Mouse (Mus musculus) neural tube, embryonic 14.5 days (tissue): ENCODE data around the gene Limd1. TPM values are rescaled to one million over a fixed set of nuclear protein-coding genes. Genes with fewer than 3 reads are reported as not detected.
"Not testable (repeated sequence)": the region's sequence is repeated elsewhere in the genome, so short reads cannot be mapped to it uniquely, and the experiment has no call there.

ENCODE experiments used
- ATAC-seq: fragments of 200-750 bp; cut with Nextera tagmentation; 2 replicates; pipeline ENCODE4 v1.8.0; 2017; ENCODE audit warnings: low read depth, mild to moderate bottlenecking, moderate TSS enrichment, moderate library complexity
- H3K27ac ChIP-seq: fragments of 300-500 bp; sonication (generic); 2 replicates; pipeline ENCODE4 v1.5.1; 2014; ENCODE audit warnings: low read depth, mild to moderate bottlenecking, control low read depth, low read length, moderate library complexity, mixed read lengths
- H3K27me3 ChIP-seq: fragments of 300-500 bp; sonication (generic); 2 replicates; pipeline ENCODE4 v1.6.1; 2014; ENCODE audit warnings: low read length; ENCODE audit not compliant: control insufficient read depth, insufficient read depth
- H3K36me3 ChIP-seq: fragments of 300-500 bp; sonication (generic); 2 replicates; pipeline ENCODE4 v1.6.1; 2014; ENCODE audit warnings: low read length, mixed read lengths; ENCODE audit not compliant: control insufficient read depth, insufficient read depth
- H3K4me1 ChIP-seq: fragments of 300-500 bp; sonication (generic); 2 replicates; pipeline ENCODE4 v1.6.1; 2014; ENCODE audit warnings: low read length; ENCODE audit not compliant: control insufficient read depth, insufficient read depth
- H3K4me2 ChIP-seq: fragments of 300-500 bp; sonication (generic); 2 replicates; pipeline ENCODE4 v1.6.1; 2014; ENCODE audit warnings: mild to moderate bottlenecking, low read depth, low read length, control low read depth
- H3K4me3 ChIP-seq: fragments of 300-500 bp; sonication (generic); 2 replicates; pipeline ENCODE4 v1.5.1; 2014; ENCODE audit warnings: low read depth, low read length, control low read depth, mixed read lengths
- H3K9ac ChIP-seq: fragments of 300-500 bp; sonication (generic); replicated peaks from 2 replicates; pipeline ENCODE4 v1.6.1; 2014; ENCODE audit warnings: low read depth, mild to moderate bottlenecking, control low read depth, low read length, mixed read lengths
- H3K9me3 ChIP-seq: fragments of 300-500 bp; sonication (generic); 2 replicates; pipeline ENCODE4 v1.6.1; 2016; ENCODE audit warnings: low read length; ENCODE audit not compliant: control insufficient read depth
- WGBS: fragments of 180-500 bp; shearing (Covaris S2); extraction: QIAGEN DNeasy Blood & Tissue Kit; methylation state at CpG from one replicate; pipeline ENCODE4 v1.1.7; 2014; 5-methylcytosine and 5-hydroxymethylcytosine counted together
- polyA plus RNA-seq: library from polyadenylated mRNA; unstranded; fragments of >200 nt; fragmentation: Nextera tagmentation; extraction: Ambion mirVana; gene quantifications from 2 replicates; pipeline ENCODE4 v1.2.1, GENCODE M21; 2014

Gene Limd1
- polyA plus RNA-seq: 9.7 and 14.7 TPM in 2 replicates

DNA sequence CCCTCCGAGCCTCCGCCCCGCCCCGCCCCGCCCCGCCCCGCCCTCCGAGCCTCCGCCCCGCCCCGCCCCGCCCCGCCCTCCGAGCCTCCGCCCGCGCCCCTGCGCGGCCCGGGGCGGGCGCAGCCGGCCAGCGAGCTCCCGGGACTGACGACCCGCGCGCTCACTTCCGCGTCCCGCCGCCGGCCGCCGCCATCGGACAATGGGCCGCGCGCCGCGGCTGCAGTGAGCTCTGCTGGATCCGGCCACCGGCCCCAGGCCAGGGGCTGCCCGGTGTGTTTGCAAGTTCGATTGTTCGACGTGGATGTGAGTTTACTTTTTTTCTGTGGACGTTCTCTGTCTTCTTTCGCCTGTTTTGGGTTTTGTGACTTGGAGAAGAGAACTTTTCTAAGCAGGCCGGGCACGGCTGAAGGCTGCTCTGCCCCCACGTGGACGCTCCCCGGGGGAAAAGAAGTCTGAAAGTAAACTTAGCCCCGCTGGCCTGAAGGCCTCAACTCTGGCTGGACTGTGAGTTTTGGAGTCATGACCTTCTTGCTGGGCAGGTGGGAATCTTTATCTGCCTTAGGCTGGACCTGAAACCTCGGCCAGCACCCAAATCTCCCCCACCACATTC is at the start of gene Limd1:
TSS of gene Limd1 (plus strand) at position 121 of the 610 bp plus-strand sequence.
- peak; percentile 78 for ATAC-seq
- Histone ChIP-seq H3K27me3 (no peaks in the 10 kb centered on the region), H3K4me1 (peaks cover 8% of the 10 kb centered on the region; the same call in 1 of the 2 replicates), H3K4me3 (peak within 1 kb of the TSS; percentile 54), H3K9me3 (no peaks in the 10 kb centered on the region), H3K27ac (0 out of 2 replicates have a peak within 1 kb of the TSS, but pooled peaks have one; percentile 28), H3K36me3 (no peaks in the 10 kb centered on the region), H3K9ac (peak within 1 kb of the TSS; percentile 42), H3K4me2 (peak within 1 kb of the TSS; percentile 61)
- WGBS: under 1% methylated on average over 34 of the region's 57 CpGs

DNA sequence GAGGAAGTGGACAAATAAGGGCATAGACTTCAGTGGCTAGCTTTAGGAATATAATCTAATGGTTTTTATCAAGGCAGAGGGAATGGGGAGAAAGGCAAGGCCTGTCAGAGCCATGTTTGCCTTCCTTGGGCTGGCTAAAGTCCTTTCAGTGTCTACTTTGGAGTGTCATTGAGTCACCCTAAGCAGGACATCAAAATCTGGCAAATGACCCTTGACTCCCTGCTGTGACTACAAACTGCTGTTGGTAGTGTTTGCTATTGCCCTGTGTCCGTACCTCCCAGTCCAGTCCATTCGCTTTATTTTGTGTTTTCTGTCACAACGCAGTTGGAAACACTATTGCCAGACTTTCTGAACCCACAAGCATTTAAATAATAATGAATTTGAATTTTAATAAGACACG is 48.6 kb upstream of the Limd1 start:
- H3K36me3 ChIP-seq: peaks cover 3% of the 10 kb centered on the region
- WGBS: 83% methylated on average over 4 of the region's 4 CpGs
- no peak overlapping the region for H3K4me3 ChIP-seq
- H3K9me3 ChIP-seq: no peaks in the 10 kb centered on the region
- ATAC-seq: no peak
- H3K9ac ChIP-seq: no peak overlapping the region
- no peak overlapping the region for H3K4me2 ChIP-seq
- no peaks in the 10 kb centered on the region for H3K4me1 ChIP-seq
- no peaks in the 10 kb centered on the region for H3K27me3 ChIP-seq
- no peak overlapping the region for H3K27ac ChIP-seq

DNA sequence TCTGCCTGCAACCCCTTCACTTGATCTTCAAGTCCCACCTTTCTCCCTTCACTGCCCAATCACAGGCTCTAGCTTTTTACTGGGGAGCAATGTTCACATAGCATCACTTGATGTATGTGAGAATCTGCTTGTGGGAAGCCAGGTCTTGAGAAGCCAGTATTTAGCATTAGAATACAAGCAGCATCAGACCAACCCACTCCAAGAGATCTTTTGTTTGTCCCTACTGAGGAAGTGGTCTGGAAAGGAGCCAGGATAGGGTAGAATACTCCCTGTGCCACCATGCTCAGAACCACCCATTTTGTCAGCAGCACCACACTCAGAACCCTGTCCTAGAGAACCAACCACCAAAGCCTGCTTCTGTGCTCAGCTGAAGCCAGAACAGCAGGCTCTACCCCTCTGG is 47.5 kb upstream of the Limd1 start:
- Histone ChIP-seq H3K27me3 (no peaks in the 10 kb centered on the region), H3K36me3 (peaks cover 3% of the 10 kb centered on the region), H3K9me3 (no peaks in the 10 kb centered on the region), H3K4me1 (no peaks in the 10 kb centered on the region), H3K4me3 (no peak overlapping the region), H3K4me2 (no peak overlapping the region), H3K9ac (no peak overlapping the region), H3K27ac (no peak overlapping the region)
- ATAC-seq: peak; percentile 71; the same call in 1 of the 2 replicates

DNA sequence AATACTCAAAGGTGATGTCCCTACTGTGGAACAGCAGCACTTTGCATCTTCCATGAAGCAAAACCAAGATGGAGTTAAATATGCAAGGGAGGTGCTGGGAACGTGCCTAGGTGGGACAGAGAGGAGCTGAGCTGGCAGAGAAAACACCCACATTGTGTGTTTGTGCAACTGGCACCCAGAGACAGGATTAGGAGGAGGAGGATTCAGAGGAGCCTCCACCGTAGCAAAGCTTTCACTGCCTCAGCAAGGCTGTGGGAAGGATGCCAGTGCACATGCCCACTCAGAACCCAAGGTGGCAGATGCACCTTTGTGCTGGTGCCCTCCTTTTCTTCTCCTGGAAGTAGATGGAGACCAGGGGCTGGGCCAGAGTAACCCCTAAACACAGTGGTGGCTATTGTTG is 40.3 kb upstream of the Limd1 start:
- Histone ChIP-seq H3K4me3 (no peak overlapping the region), H3K27ac (no peak overlapping the region), H3K4me2 (no peak overlapping the region), H3K27me3 (no peaks in the 10 kb centered on the region), H3K4me1 (no peaks in the 10 kb centered on the region), H3K9me3 (no peaks in the 10 kb centered on the region), H3K36me3 (peaks cover 15% of the 10 kb centered on the region), H3K9ac (no peak overlapping the region)
- 80% methylated on average over 2 of the region's 2 CpGs for WGBS
- ATAC-seq: no peak

DNA sequence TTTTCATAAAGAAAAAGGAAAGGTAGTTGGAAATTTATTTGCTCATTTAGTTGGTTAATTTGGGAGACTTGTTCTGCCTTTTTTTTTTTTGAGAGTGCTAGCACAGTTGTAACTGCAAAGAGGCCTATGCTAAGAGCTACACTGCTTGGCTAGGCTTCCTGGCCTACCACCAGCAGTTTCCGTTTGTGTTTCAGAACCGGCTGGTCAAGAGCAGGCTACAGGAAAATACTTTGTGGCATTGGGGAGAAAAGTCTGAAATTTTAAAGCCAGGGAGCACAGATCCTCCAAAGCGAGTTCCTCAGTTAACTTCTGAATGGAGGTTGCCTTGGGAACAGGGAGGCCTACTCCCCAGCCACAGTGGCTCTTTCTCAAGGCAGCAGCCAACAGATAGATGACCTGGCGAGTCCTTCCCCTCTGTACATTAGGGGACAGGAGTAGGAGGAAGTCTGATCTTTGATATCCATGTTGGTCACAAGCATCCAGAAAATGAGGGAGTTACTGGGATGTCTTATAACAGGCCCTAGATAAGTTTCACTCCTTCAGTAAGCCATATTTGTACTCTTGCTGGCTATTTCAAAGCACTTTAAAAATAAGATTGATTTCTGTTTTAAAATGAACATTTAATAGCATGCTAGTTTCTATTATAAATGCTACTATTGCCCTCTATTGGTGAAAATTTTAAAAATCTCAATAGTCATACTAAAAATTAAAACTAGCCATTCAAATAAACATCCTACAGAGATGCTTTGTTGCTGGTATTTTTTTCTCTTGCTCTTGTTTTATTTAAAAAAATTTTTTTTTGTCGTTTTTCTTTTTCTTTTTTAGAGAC is 38.1 kb upstream of the Limd1 start:
- Histone ChIP-seq H3K4me2 (no peak overlapping the region), H3K4me3 (no peak overlapping the region), H3K9ac (no peak overlapping the region), H3K9me3 (no peaks in the 10 kb centered on the region), H3K27me3 (no peaks in the 10 kb centered on the region), H3K36me3 (peaks cover 18% of the 10 kb centered on the region), H3K27ac (no peak overlapping the region), H3K4me1 (no peaks in the 10 kb centered on the region)
- 43% methylated on average over 5 of the region's 5 CpGs for WGBS
- no peak for ATAC-seq

DNA sequence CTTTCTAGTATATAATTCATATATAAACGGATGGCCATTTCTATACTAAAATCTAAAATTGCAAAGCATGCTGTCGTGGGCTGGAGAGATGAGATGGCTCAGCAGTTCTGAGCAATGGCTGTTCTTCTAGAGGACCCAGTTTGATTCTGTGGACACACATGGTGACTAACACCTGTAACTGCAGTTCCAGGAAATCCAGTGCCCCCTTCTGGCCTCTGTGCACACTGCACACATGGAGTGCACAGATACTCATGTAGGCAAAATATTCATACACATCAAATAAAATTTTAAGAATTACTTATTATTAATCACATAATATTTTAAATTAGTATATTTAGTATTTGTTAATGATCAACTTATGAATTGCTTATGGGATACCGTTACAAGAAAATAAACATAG is 31.4 kb upstream of the Limd1 start:
- not testable (repeated sequence) for H3K4me3 ChIP-seq, H3K27ac ChIP-seq, H3K36me3 ChIP-seq, H3K4me1 ChIP-seq, ATAC-seq, H3K4me2 ChIP-seq, H3K9me3 ChIP-seq, H3K27me3 ChIP-seq, H3K9ac ChIP-seq
- WGBS: 98% methylated on average over 2 of the region's 3 CpGs

DNA sequence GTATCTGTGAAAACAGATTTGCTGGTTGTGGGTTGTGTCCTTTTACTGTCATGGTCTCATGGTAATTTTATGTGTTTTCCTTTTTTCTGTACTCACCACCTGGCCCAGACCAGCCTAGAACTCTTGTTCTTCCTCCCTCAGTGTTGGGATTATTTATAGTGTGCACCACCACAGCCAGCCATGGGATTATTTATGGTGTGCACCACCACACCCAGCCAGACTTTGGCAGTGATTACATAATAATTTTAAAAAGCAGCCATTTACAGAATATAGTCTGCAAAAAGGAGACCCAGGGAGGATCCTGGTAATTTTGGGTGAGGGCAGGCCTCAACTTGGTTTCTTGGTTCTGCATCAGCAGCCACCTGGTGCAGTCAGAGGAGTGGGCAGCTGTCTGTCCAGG is 29.9 kb upstream of the Limd1 start:
- no peak overlapping the region for H3K4me3 ChIP-seq
- no peaks in the 10 kb centered on the region for H3K27me3 ChIP-seq
- H3K36me3 ChIP-seq: no peaks in the 10 kb centered on the region
- ATAC-seq: no peak
- H3K27ac ChIP-seq: no peak overlapping the region
- H3K9me3 ChIP-seq: no peaks in the 10 kb centered on the region
- no peaks in the 10 kb centered on the region for H3K4me1 ChIP-seq
- H3K9ac ChIP-seq: no peak overlapping the region
- no peak overlapping the region for H3K4me2 ChIP-seq

DNA sequence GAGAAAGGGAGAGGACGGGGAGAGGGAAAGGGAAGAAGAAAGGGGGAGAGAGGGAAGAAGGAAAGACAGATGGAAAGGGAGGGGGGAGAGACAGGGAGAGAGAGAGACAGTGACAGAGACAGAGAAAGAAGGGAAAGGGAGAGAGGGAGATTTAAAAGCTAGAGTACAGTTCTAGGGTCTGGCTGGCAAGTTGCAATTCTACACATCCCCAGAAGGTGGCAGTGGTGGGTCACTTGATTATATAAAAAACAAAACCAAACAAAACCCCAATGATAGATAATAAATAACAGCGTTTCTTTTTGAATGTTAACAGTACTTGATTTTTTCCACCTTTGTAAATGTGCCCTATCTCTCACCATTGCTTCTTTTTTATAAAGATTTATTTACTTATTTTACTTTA is 28.3 kb upstream of the Limd1 start:
- H3K36me3 ChIP-seq: peaks cover under 1% of the 10 kb centered on the region; the same call in 1 of the 2 replicates
- no peaks in the 10 kb centered on the region for H3K4me1 ChIP-seq
- no peak overlapping the region for H3K4me2 ChIP-seq
- H3K9ac ChIP-seq: no peak overlapping the region
- 40% methylated on average over 2 of the region's 2 CpGs for WGBS
- H3K4me3 ChIP-seq: no peak overlapping the region
- H3K27ac ChIP-seq: no peak overlapping the region
- peak; percentile 54; the same call in 1 of the 2 replicates for ATAC-seq
- H3K9me3 ChIP-seq: no peaks in the 10 kb centered on the region
- no peaks in the 10 kb centered on the region for H3K27me3 ChIP-seq

DNA sequence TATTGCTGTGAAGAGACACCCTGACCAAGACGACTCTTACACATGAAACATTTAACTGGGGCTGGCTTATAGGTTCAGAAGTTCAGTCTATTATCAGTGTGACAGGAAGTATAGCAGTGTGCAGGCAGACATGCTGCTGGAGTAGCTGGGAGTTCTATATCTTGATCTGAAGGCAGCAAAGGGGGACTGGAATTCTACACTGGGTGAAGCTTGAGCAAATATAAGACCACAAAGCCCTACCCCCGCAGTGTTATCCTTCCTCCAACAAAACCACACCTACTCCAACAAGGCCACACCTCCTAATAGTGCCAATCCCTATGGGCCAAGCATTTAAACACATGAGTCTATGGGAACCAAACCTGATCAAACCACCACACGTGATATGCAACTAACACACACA is 26.7 kb upstream of the Limd1 start:
- ATAC-seq: no peak
- Histone ChIP-seq H3K4me2 (no peak overlapping the region), H3K9ac (no peak overlapping the region), H3K27ac (no peak overlapping the region), H3K36me3 (peaks cover 6% of the 10 kb centered on the region; the same call in 1 of the 2 replicates), H3K4me1 (no peaks in the 10 kb centered on the region), H3K27me3 (no peaks in the 10 kb centered on the region), H3K4me3 (no peak overlapping the region), H3K9me3 (no peaks in the 10 kb centered on the region)
- WGBS: 72% methylated on average over 3 of the region's 3 CpGs
